Mouse (Mus musculus): ENCODE measurements at regions not wholly inside any gene's neighbourhood (a gene's known extent, or its start where the extent isn't known, plus 50 kb on each side); places are given as distances from the start of the nearest gene placed in this dataset. TPM values are rescaled to one million over a fixed set of nuclear protein-coding genes. Genes with fewer than 3 reads are reported as not detected.

Small RNAs in the stretch of these regions (microRNA-seq; reads per million reads assigned to microRNA genes)
- not detected for gene Gm44338

Data from adrenal gland, postnatal 36 days (tissue).